Mouse (Mus musculus) ES-Bruce4 (cell line): ENCODE results near the gene Fbxo7.

ENCODE experiments used
- CTCF ChIP-seq: IDR thresholded peaks from one replicate; pipeline ENCODE4 v1.8.1; 2011; ENCODE audit warnings: low read depth, low read length
- EP300 ChIP-seq: IDR thresholded peaks from 2 replicates; pipeline ENCODE4 v1.6.1; 2011; ENCODE audit warnings: low read depth, low read length; ENCODE audit not compliant: insufficient read depth
- POLR2A ChIP-seq: IDR thresholded peaks from one replicate; pipeline ENCODE4 v1.8.1; 2011; ENCODE audit warnings: low read length; ENCODE audit not compliant: insufficient read depth

DNA sequence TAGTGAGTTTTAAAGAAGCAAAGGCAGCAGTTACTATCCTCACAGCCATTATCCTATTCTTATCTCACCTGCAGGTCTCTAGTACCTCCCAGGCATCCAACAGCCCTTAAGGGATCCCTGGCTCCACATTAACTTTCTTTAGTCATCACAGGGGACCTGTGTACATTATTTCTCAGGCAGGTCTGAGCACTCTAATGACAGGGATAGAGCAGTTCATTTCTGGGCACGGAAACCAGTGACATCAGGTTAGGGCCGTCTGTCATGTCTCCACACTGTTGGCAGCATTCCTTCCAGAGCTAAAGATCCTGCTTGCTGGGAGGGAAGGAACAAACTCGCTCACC lies 394 bp upstream of the Fbxo7 start:
- no peak for TF ChIP-seq EP300
- no peak for TF ChIP-seq CTCF
- no peak for TF ChIP-seq POLR2A
